Mouse (Mus musculus): ENCODE data around the gene Tmem199. TPM values are rescaled to one million over a fixed set of nuclear protein-coding genes. Genes with fewer than 3 reads are reported as not detected.

Tmem199 gene
- total RNA-seq, 1 experiment, result 73.1 TPM

- Histone ChIP-seq H3K27ac (ENCODE audit: insufficient read depth, low read depth, low read length, poor library complexity, severe bottlenecking) (no peak overlapping the region), H3K36me3 (ENCODE audit: control insufficient read depth, insufficient read depth, low read length, poor library complexity, severe bottlenecking) (peaks cover 7% of the 10 kb centered on the region), H3K4me3 (ENCODE audit: insufficient read depth in 1 of 2, low read depth in 1 of 2, low read length in 2 of 2, poor library complexity in 1 of 2, severe bottlenecking in 1 of 2) (no peak overlapping the region), H3K9ac (ENCODE audit: insufficient read depth, low read depth, low read length, poor library complexity, severe bottlenecking) (peak overlapping the region; percentile 42; the same call in 1 of the 2 replicates), H3K9me3 (ENCODE audit: control insufficient read depth, insufficient read depth, low read depth, low read length) (no peaks in the 10 kb centered on the region), H3K4me1 (ENCODE audit: control insufficient read depth in 2 of 2, insufficient read depth in 2 of 2, low read length in 2 of 2, poor library complexity in 1 of 2) (peaks cover 7 to 9% of the 10 kb centered on the region in 2 experiments; a peak in 2 of 4 replicates)
- DNase-seq (ENCODE audit: low read depth, low spot score), result no peak
- no peak for TF ChIP-seq MAFK (IDR thresholded peaks at IDR 0.05; ENCODE audit: insufficient read depth, low read depth, low read length)
- TF ChIP-seq ZNF384 (IDR thresholded peaks at IDR 0.05; ENCODE audit: low read depth, low read length), result no peak
- TF ChIP-seq CHD2 (IDR thresholded peaks at IDR 0.05; ENCODE audit: low read depth, low read length), result no peak
- no peak for TF ChIP-seq HCFC1 (IDR thresholded peaks at IDR 0.05; ENCODE audit: borderline replicate concordance, insufficient read depth, low read length)
- no peak for TF ChIP-seq ZC3H11A (IDR thresholded peaks at IDR 0.05; ENCODE audit: borderline replicate concordance, low read depth, low read length)
- in situ Hi-C loops (cut with MboI; ENCODE audit: low sequenced_read_pairs in 2 of 2, unreplicated experiment in 2 of 2), result no loop called here
Measured at GRCm38 (mm10) chr11:78547718-78548460, 35.9 kb upstream of the Tmem199 start.

GRCm38 (mm10) chr11:78545181-78545580, 33.2 kb upstream of the Tmem199 start:
- H3K27ac ChIP-seq (ENCODE audit: insufficient read depth, low read depth, low read length, poor library complexity, severe bottlenecking), result 0 out of 2 replicates have a peak overlapping the region, but pooled peaks have one; percentile 8
- peaks cover 26% of the 10 kb centered on the region for H3K36me3 ChIP-seq (ENCODE audit: control insufficient read depth, insufficient read depth, low read length, poor library complexity, severe bottlenecking)
- peaks cover 7 to 9% of the 10 kb centered on the region in 2 experiments; a peak in 2 of 4 replicates for H3K4me1 ChIP-seq (ENCODE audit: control insufficient read depth in 2 of 2, insufficient read depth in 2 of 2, low read length in 2 of 2, poor library complexity in 1 of 2)
- in situ Hi-C loops (cut with MboI; ENCODE audit: low sequenced_read_pairs in 2 of 2, unreplicated experiment in 2 of 2), result no loop called here
- H3K4me3 ChIP-seq (ENCODE audit: insufficient read depth in 1 of 2, low read depth in 1 of 2, low read length in 2 of 2, poor library complexity in 1 of 2, severe bottlenecking in 1 of 2), result no peak overlapping the region
- H3K9ac ChIP-seq (ENCODE audit: insufficient read depth, low read depth, low read length, poor library complexity, severe bottlenecking), result no peak overlapping the region
- no peak for TF ChIP-seq ZNF384 (IDR thresholded peaks at IDR 0.05; ENCODE audit: low read depth, low read length)
- no peak for TF ChIP-seq CHD2 (IDR thresholded peaks at IDR 0.05; ENCODE audit: low read depth, low read length)
- H3K9me3 ChIP-seq (ENCODE audit: control insufficient read depth, insufficient read depth, low read depth, low read length), result no peaks in the 10 kb centered on the region
- DNase-seq (ENCODE audit: low read depth, low spot score), result no peak

GRCm38 (mm10) chr11:78544449-78545111, 32.6 kb upstream of the Tmem199 start:
- H3K4me3 ChIP-seq (ENCODE audit: insufficient read depth in 1 of 2, low read depth in 1 of 2, low read length in 2 of 2, poor library complexity in 1 of 2, severe bottlenecking in 1 of 2), result no peak overlapping the region
- H3K9me3 ChIP-seq (ENCODE audit: control insufficient read depth, insufficient read depth, low read depth, low read length), result no peaks in the 10 kb centered on the region
- 0 out of 2 replicates have a peak overlapping the region, but pooled peaks have one; percentile 8 for H3K27ac ChIP-seq (ENCODE audit: insufficient read depth, low read depth, low read length, poor library complexity, severe bottlenecking)
- H3K9ac ChIP-seq (ENCODE audit: insufficient read depth, low read depth, low read length, poor library complexity, severe bottlenecking), result no peak overlapping the region
- H3K4me1 ChIP-seq (ENCODE audit: control insufficient read depth in 2 of 2, insufficient read depth in 2 of 2, low read length in 2 of 2, poor library complexity in 1 of 2), result peaks cover 7 to 9% of the 10 kb centered on the region in 2 experiments; a peak in 2 of 4 replicates
- H3K36me3 ChIP-seq (ENCODE audit: control insufficient read depth, insufficient read depth, low read length, poor library complexity, severe bottlenecking), result peaks cover 26% of the 10 kb centered on the region
- in situ Hi-C loops (cut with MboI; ENCODE audit: low sequenced_read_pairs in 2 of 2, unreplicated experiment in 2 of 2), result no loop called here
- no peak for DNase-seq (ENCODE audit: low read depth, low spot score)
- TF ChIP-seq ZC3H11A (IDR thresholded peaks at IDR 0.05; ENCODE audit: borderline replicate concordance, low read depth, low read length) (no peak), HCFC1 (IDR thresholded peaks at IDR 0.05; ENCODE audit: borderline replicate concordance, insufficient read depth, low read length) (no peak), CHD2 (IDR thresholded peaks at IDR 0.05; ENCODE audit: low read depth, low read length) (no peak), MAFK (IDR thresholded peaks at IDR 0.05; ENCODE audit: insufficient read depth, low read depth, low read length) (no peak), ZNF384 (IDR thresholded peaks at IDR 0.05; ENCODE audit: low read depth, low read length) (no peak)

- peaks cover 0 to 4% of the 10 kb centered on the region in 2 experiments; a peak in 1 of 4 replicates for H3K4me1 ChIP-seq (ENCODE audit: control insufficient read depth in 2 of 2, insufficient read depth in 2 of 2, low read length in 2 of 2, poor library complexity in 1 of 2)
- H3K9me3 ChIP-seq (ENCODE audit: control insufficient read depth, insufficient read depth, low read depth, low read length), result no peaks in the 10 kb centered on the region
- H3K36me3 ChIP-seq (ENCODE audit: control insufficient read depth, insufficient read depth, low read length, poor library complexity, severe bottlenecking), result peaks cover 32% of the 10 kb centered on the region
- no peak for DNase-seq (ENCODE audit: low read depth, low spot score)
- TF ChIP-seq CHD2 (IDR thresholded peaks at IDR 0.05; ENCODE audit: low read depth, low read length) (no peak), ZNF384 (IDR thresholded peaks at IDR 0.05; ENCODE audit: low read depth, low read length) (no peak), HCFC1 (IDR thresholded peaks at IDR 0.05; ENCODE audit: borderline replicate concordance, insufficient read depth, low read length) (no peak), ZC3H11A (IDR thresholded peaks at IDR 0.05; ENCODE audit: borderline replicate concordance, low read depth, low read length) (no peak), MAFK (IDR thresholded peaks at IDR 0.05; ENCODE audit: insufficient read depth, low read depth, low read length) (no peak)
- no peak overlapping the region for H3K9ac ChIP-seq (ENCODE audit: insufficient read depth, low read depth, low read length, poor library complexity, severe bottlenecking)
- H3K27ac ChIP-seq (ENCODE audit: insufficient read depth, low read depth, low read length, poor library complexity, severe bottlenecking), result no peak overlapping the region
- in situ Hi-C loops (cut with MboI; ENCODE audit: low sequenced_read_pairs in 2 of 2, unreplicated experiment in 2 of 2), result no loop called here
- H3K4me3 ChIP-seq (ENCODE audit: insufficient read depth in 1 of 2, low read depth in 1 of 2, low read length in 2 of 2, poor library complexity in 1 of 2, severe bottlenecking in 1 of 2), result no peak overlapping the region
Measured at GRCm38 (mm10) chr11:78540358-78540757, 28.4 kb upstream of the Tmem199 start.
